Mouse (Mus musculus) heart, embryonic 16.5 days (tissue): ENCODE measurements around the gene Atxn1. TPM values are rescaled to one million over a fixed set of nuclear protein-coding genes. Genes with fewer than 3 reads are reported as not detected.
A peak's percentile ranks its signal among the peaks of the same experiment; 100 is the strongest.

Source experiments
- ATAC-seq: fragments of 200-750 bp; cut with Nextera tagmentation; replicated peaks from 2 replicates; pipeline ENCODE4 v1.8.0; 2017; ENCODE audit warnings: moderate number of reproducible peaks; ENCODE audit not compliant: insufficient read depth, low FRiP score; ENCODE audit errors: extremely low read depth
- H3K27ac ChIP-seq: fragments of 300-500 bp; sonication (generic); 2 replicates; pipeline ENCODE4 v1.5.1; 2014; ENCODE audit warnings: mild to moderate bottlenecking, low read length, control low read depth, moderate library complexity
- H3K27me3 ChIP-seq: fragments of 300-500 bp; sonication (generic); 2 replicates; pipeline ENCODE4 v1.6.1; 2014; ENCODE audit warnings: low read length, mixed read lengths; ENCODE audit not compliant: control insufficient read depth, insufficient read depth
- H3K36me3 ChIP-seq: fragments of 300-500 bp; sonication (generic); 2 replicates; pipeline ENCODE4 v1.6.1; 2014; ENCODE audit not compliant: control insufficient read depth, insufficient read depth
- H3K4me1 ChIP-seq: fragments of 300-500 bp; sonication (generic); 2 replicates; pipeline ENCODE4 v1.6.1; 2014; ENCODE audit warnings: low read length, mixed read lengths; ENCODE audit not compliant: control insufficient read depth, insufficient read depth
- H3K4me2 ChIP-seq: fragments of 300-500 bp; sonication (generic); 2 replicates; pipeline ENCODE4 v1.6.1; 2014; ENCODE audit warnings: low read depth, mild to moderate bottlenecking, control low read depth, low read length
- H3K4me3 ChIP-seq: fragments of 300-500 bp; sonication (generic); 2 replicates; pipeline ENCODE4 v1.5.1; 2014; ENCODE audit warnings: mild to moderate bottlenecking, control low read depth, low read length
- H3K9ac ChIP-seq: fragments of 300-500 bp; sonication (generic); 2 replicates; pipeline ENCODE4 v1.6.1; 2014; ENCODE audit warnings: low read length, control low read depth
- H3K9me3 ChIP-seq: fragments of 300-500 bp; sonication (generic); replicated peaks from 2 replicates; pipeline ENCODE4 v1.6.1; 2016; ENCODE audit warnings: low read length; ENCODE audit not compliant: control insufficient read depth
- WGBS: fragments of 180-500 bp; shearing (Covaris S2); extraction: QIAGEN DNeasy Blood & Tissue Kit; methylation state at CpG from one replicate; pipeline ENCODE4 v1.1.7; 2014; 5-methylcytosine and 5-hydroxymethylcytosine counted together
- polyA plus RNA-seq: library from polyadenylated mRNA; unstranded; fragments of >200 nt; fragmentation: Nextera tagmentation; extraction: Ambion mirVana; gene quantifications from 2 replicates; pipeline ENCODE4 v1.2.1, GENCODE M21; 2015

Atxn1 gene
- polyA plus RNA-seq, 1 experiment from 2014 or later, result 7.2 TPM

GRCm38 (mm10) chr13:45629750-45630149, 335.1 kb downstream of the Atxn1 start:
- Histone ChIP-seq H3K9me3 (no peaks in the 10 kb centered on the region), H3K4me3 (no peak overlapping the region), H3K36me3 (no peaks in the 10 kb centered on the region), H3K27ac (no peak overlapping the region), H3K4me2 (no peak overlapping the region), H3K9ac (no peak overlapping the region), H3K4me1 (peaks cover 11% of the 10 kb centered on the region), H3K27me3 (no peaks in the 10 kb centered on the region)
- no peak for ATAC-seq
- 69% methylated on average over 1 of the region's 1 CpGs for WGBS

- Histone ChIP-seq H3K9ac (no peak overlapping the region), H3K4me3 (no peak overlapping the region), H3K27me3 (no peaks in the 10 kb centered on the region), H3K36me3 (no peaks in the 10 kb centered on the region), H3K4me1 (peaks cover 15% of the 10 kb centered on the region), H3K4me2 (no peak overlapping the region), H3K9me3 (0 out of 2 replicates have a peak, but pooled peaks cover 2% of the 10 kb centered on the region), H3K27ac (no peak overlapping the region)
- no peak for ATAC-seq
- 84% methylated on average over 8 of the region's 8 CpGs for WGBS
Observed at GRCm38 (mm10) chr13:45628341-45628740, 336.5 kb downstream of the Atxn1 start.

GRCm38 (mm10) chr13:45627206-45627751, 337.5 kb downstream of the Atxn1 start:
- H3K36me3 ChIP-seq, result no peaks in the 10 kb centered on the region
- WGBS, result 16% methylated on average over 8 of the region's 8 CpGs
- no peak overlapping the region for H3K4me2 ChIP-seq
- H3K27ac ChIP-seq, result peak overlapping the region; percentile 62
- H3K4me1 ChIP-seq, result peaks cover 26% of the 10 kb centered on the region
- H3K9me3 ChIP-seq, result 0 out of 2 replicates have a peak, but pooled peaks cover 2% of the 10 kb centered on the region
- ATAC-seq, result peak; percentile 53
- no peaks in the 10 kb centered on the region for H3K27me3 ChIP-seq
- no peak overlapping the region for H3K4me3 ChIP-seq
- H3K9ac ChIP-seq, result no peak overlapping the region

GRCm38 (mm10) chr13:45625740-45626139, 339.1 kb downstream of the Atxn1 start:
- WGBS, result 90% methylated on average over 5 of the region's 5 CpGs
- Histone ChIP-seq H3K9me3 (0 out of 2 replicates have a peak, but pooled peaks cover 2% of the 10 kb centered on the region), H3K9ac (no peak overlapping the region), H3K27ac (no peak overlapping the region), H3K4me2 (no peak overlapping the region), H3K4me1 (peaks cover 28% of the 10 kb centered on the region), H3K4me3 (no peak overlapping the region), H3K36me3 (no peaks in the 10 kb centered on the region), H3K27me3 (no peaks in the 10 kb centered on the region)
- ATAC-seq, result no peak

GRCm38 (mm10) chr13:45623846-45624245, 341.0 kb downstream of the Atxn1 start:
- no peak overlapping the region for H3K4me2 ChIP-seq
- H3K36me3 ChIP-seq, result no peaks in the 10 kb centered on the region
- no peak overlapping the region for H3K9ac ChIP-seq
- 0 out of 2 replicates have a peak, but pooled peaks cover 2% of the 10 kb centered on the region for H3K9me3 ChIP-seq
- no peak for ATAC-seq
- peaks cover 33% of the 10 kb centered on the region for H3K4me1 ChIP-seq
- no peaks in the 10 kb centered on the region for H3K27me3 ChIP-seq
- H3K27ac ChIP-seq, result peak overlapping the region; percentile 65; the same call in 1 of the 2 replicates
- WGBS, result 89% methylated on average over 1 of the region's 1 CpGs
- no peak overlapping the region for H3K4me3 ChIP-seq

- no peaks in the 10 kb centered on the region for H3K27me3 ChIP-seq
- 45% methylated on average over 4 of the region's 4 CpGs for WGBS
- no peak overlapping the region for H3K9ac ChIP-seq
- peak overlapping the region; percentile 80 for H3K27ac ChIP-seq
- H3K36me3 ChIP-seq, result no peaks in the 10 kb centered on the region
- ATAC-seq, result peak; percentile 81
- H3K4me2 ChIP-seq, result no peak overlapping the region
- H3K4me1 ChIP-seq, result peaks cover 32% of the 10 kb centered on the region
- no peak overlapping the region for H3K4me3 ChIP-seq
- 0 out of 2 replicates have a peak, but pooled peaks cover 2% of the 10 kb centered on the region for H3K9me3 ChIP-seq
Observed at GRCm38 (mm10) chr13:45622871-45623546, 341.8 kb downstream of the Atxn1 start.

- Histone ChIP-seq H3K36me3 (no peaks in the 10 kb centered on the region), H3K4me3 (no peak overlapping the region), H3K4me2 (no peak overlapping the region), H3K27ac (no peak overlapping the region), H3K9ac (no peak overlapping the region), H3K4me1 (peaks cover 22% of the 10 kb centered on the region), H3K27me3 (no peaks in the 10 kb centered on the region), H3K9me3 (0 out of 2 replicates have a peak, but pooled peaks cover 2% of the 10 kb centered on the region)
- ATAC-seq, result no peak
- 75% methylated on average over 12 of the region's 12 CpGs for WGBS
Observed at GRCm38 (mm10) chr13:45620687-45621086, 344.1 kb downstream of the Atxn1 start.

GRCm38 (mm10) chr13:45620281-45620680, 344.5 kb downstream of the Atxn1 start:
- Histone ChIP-seq H3K9ac (no peak overlapping the region), H3K36me3 (no peaks in the 10 kb centered on the region), H3K27ac (no peak overlapping the region), H3K4me2 (no peak overlapping the region), H3K27me3 (no peaks in the 10 kb centered on the region), H3K4me3 (no peak overlapping the region), H3K9me3 (0 out of 2 replicates have a peak, but pooled peaks cover 2% of the 10 kb centered on the region), H3K4me1 (peaks cover 26% of the 10 kb centered on the region)
- ATAC-seq, result no peak
- WGBS, result 53% methylated on average over 7 of the region's 7 CpGs

- no peak overlapping the region for H3K9ac ChIP-seq
- WGBS, result 74% methylated on average over 6 of the region's 6 CpGs
- H3K4me1 ChIP-seq, result peaks cover 26% of the 10 kb centered on the region
Observed at GRCm38 (mm10) chr13:45617988-45618387, 346.8 kb downstream of the Atxn1 start.

More at GRCm38 (mm10) chr13:45617988-45618387, 346.8 kb downstream of the Atxn1 start:
- Histone ChIP-seq H3K36me3 (no peaks in the 10 kb centered on the region), H3K4me3 (no peak overlapping the region), H3K27ac (no peak overlapping the region), H3K4me2 (no peak overlapping the region), H3K27me3 (no peaks in the 10 kb centered on the region), H3K9me3 (no peaks in the 10 kb centered on the region)
- ATAC-seq, result no peak
